Mouse (Mus musculus): ENCODE results near the gene Hcrtr1. TPM values are rescaled to one million over a fixed set of nuclear protein-coding genes. Genes with fewer than 3 reads are reported as not detected.

The Hcrtr1 gene
- polyA plus RNA-seq, 1 experiment from 2014 or later = 0.28 TPM

DNA sequence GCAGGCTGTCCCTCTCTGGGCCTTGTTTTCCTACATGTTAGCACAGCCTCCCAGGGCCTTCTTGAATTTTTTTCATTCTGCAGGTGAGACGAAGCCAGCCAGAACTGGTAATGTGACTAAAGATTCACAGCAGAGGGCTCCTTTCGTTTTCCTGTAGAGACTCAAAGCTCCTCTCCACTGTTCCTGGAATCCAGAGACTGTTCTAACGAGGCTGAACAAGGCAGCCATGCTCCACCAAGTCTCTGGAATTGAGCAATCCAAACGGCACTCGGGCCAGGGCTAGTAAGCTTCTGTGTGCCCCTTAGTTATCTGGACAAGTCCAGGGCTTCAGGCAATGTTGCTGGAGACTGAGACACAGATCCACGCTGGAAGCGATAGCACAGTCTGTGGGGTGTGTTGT, 38.4 kb upstream of the Hcrtr1 start:
- 56% methylated on average over 7 of the region's 7 CpGs for WGBS
- Histone ChIP-seq H3K4me2 (ENCODE audit: low read depth, low read length, severe bottlenecking) (no peak overlapping the region), H3K9me3 (ENCODE audit: control insufficient read depth, low read length) (no peaks in the 10 kb centered on the region), H3K27me3 (ENCODE audit: control insufficient read depth, insufficient read depth, low read length) (peaks cover 21% of the 10 kb centered on the region), H3K4me3 (ENCODE audit: low read depth, low read length) (no peak overlapping the region), H3K36me3 (ENCODE audit: control insufficient read depth, insufficient read depth, low read length) (no peaks in the 10 kb centered on the region), H3K4me1 (replicated peaks; ENCODE audit: control insufficient read depth, insufficient read depth, low read length) (peaks cover 15% of the 10 kb centered on the region; the same call in 1 of the 2 replicates), H3K9ac (ENCODE audit: low read length) (no peak overlapping the region), H3K27ac (ENCODE audit: low read depth, low read length) (no peak overlapping the region)
- no peak for DNase-seq (ENCODE audit: low spot score)
- no peak for ATAC-seq (replicated peaks; ENCODE audit: low FRiP score)

DNA sequence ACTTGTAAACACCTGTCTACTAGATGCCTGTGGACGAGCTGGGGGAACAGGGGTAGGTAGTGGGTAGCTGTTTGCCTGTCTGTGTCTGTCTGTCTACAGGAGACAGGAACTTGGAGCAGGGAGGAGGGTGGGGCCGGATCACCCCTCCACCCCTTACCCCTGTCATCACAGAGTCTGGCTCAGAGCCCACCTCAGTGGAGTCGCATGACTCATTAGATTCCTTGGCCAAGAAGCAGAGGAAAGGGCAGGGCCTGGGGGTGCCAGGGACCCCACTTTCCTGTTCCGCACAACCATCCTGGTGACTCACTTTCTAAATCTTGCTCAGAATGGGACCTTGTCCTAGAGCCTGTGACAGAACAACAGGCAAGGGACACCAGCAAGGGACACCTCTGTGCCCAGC, 37.9 kb upstream of the Hcrtr1 start:
- DNase-seq (ENCODE audit: low spot score) (no peak), ATAC-seq (replicated peaks; ENCODE audit: low FRiP score) (no peak)
- no peak overlapping the region for H3K4me3 ChIP-seq (ENCODE audit: low read depth, low read length)
- WGBS = 77% methylated on average over 4 of the region's 4 CpGs
- no peak overlapping the region for H3K27ac ChIP-seq (ENCODE audit: low read depth, low read length)
- H3K36me3 ChIP-seq (ENCODE audit: control insufficient read depth, insufficient read depth, low read length) = no peaks in the 10 kb centered on the region
- peaks cover 15% of the 10 kb centered on the region; the same call in 1 of the 2 replicates for H3K4me1 ChIP-seq (replicated peaks; ENCODE audit: control insufficient read depth, insufficient read depth, low read length)
- peaks cover 21% of the 10 kb centered on the region for H3K27me3 ChIP-seq (ENCODE audit: control insufficient read depth, insufficient read depth, low read length)
- H3K9ac ChIP-seq (ENCODE audit: low read length) = no peak overlapping the region
- no peaks in the 10 kb centered on the region for H3K9me3 ChIP-seq (ENCODE audit: control insufficient read depth, low read length)
- H3K4me2 ChIP-seq (ENCODE audit: low read depth, low read length, severe bottlenecking) = no peak overlapping the region

DNA sequence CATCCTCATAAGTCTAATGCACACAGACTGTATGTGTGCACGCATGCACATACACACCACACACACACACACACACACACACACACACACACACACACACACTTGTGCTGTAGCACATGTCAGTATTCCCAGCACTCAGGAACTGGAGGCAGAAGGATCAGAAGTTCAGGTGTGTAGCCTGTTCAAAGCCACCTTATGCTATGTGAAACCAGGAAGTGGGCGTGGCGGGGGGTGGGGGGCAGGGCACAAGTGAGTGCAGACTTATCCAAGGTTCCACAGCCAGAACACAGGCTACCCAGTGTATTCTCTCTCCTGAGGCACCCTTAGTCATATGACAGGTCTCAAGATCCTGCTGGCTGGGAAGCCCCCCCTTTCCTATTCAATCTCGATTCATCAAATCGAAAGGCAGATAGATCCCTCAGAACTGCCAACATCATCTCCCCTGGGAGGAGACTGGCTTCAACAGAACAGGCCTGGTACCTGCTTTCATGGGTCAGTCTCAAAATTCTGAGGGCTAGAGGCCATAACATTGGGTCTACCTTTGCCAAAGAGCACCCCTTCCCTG, 37.1 kb upstream of the Hcrtr1 start:
- DNase-seq (ENCODE audit: low spot score) = no peak
- 83% methylated on average over 5 of the region's 5 CpGs for WGBS
- no peaks in the 10 kb centered on the region for H3K36me3 ChIP-seq (ENCODE audit: control insufficient read depth, insufficient read depth, low read length)
- no peak overlapping the region for H3K9ac ChIP-seq (ENCODE audit: low read length)
- no peak overlapping the region for H3K27ac ChIP-seq (ENCODE audit: low read depth, low read length)
- ATAC-seq (replicated peaks; ENCODE audit: low FRiP score) = no peak
- no peaks in the 10 kb centered on the region for H3K9me3 ChIP-seq (ENCODE audit: control insufficient read depth, low read length)
- no peak overlapping the region for H3K4me3 ChIP-seq (ENCODE audit: low read depth, low read length)
- H3K27me3 ChIP-seq (ENCODE audit: control insufficient read depth, insufficient read depth, low read length) = peaks cover 21% of the 10 kb centered on the region
- no peak overlapping the region for H3K4me2 ChIP-seq (ENCODE audit: low read depth, low read length, severe bottlenecking)
- H3K4me1 ChIP-seq (replicated peaks; ENCODE audit: control insufficient read depth, insufficient read depth, low read length) = peaks cover 15% of the 10 kb centered on the region; the same call in 1 of the 2 replicates

DNA sequence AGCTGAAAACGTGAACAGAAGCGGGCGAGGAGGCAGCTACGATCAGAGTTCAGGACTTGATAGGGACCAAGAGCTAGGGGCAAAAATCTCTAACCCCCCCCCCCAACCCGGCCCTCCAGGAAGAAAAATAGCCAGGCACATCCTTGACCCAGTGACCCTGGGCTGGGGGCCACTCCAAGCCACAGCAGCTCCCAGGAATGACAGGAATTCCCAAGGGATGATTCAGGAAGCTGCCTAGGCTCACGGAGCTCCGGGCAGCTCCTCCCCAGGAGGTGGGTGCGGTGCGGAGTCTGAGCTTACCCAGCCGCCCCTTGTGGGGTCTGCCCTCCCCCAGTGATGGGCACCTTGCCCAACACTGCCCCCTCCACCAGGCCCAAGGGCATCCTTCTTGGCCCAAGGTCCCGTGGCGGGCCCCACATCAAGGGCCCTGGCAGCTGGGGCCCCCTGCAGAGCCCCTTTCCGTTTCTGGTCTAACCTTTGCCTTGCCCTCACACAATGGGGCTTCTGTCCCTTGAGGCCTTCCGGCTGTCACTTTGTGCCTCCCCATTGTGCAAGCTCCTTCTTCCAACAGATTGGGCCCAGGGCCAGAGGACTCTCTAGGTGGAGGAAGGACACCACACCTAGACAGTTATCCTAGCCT, 36.0 kb upstream of the Hcrtr1 start, which contains the start of gene Tinagl1:
Gene Tinagl1, minus strand, starts transcription at position 51 of the 640 bp plus-strand sequence.
- H3K4me3 ChIP-seq (ENCODE audit: low read depth, low read length) = peak within 1 kb of the TSS; percentile 16
- peak within 1 kb of the TSS; percentile 48 for H3K4me2 ChIP-seq (ENCODE audit: low read depth, low read length, severe bottlenecking)
- no peaks in the 10 kb centered on the region for H3K36me3 ChIP-seq (ENCODE audit: control insufficient read depth, insufficient read depth, low read length)
- H3K27me3 ChIP-seq (ENCODE audit: control insufficient read depth, insufficient read depth, low read length) = peaks cover 21% of the 10 kb centered on the region
- H3K27ac ChIP-seq (ENCODE audit: low read depth, low read length) = no peak within 1 kb of the TSS
- peaks cover 15% of the 10 kb centered on the region; the same call in 1 of the 2 replicates for H3K4me1 ChIP-seq (replicated peaks; ENCODE audit: control insufficient read depth, insufficient read depth, low read length)
- no peak for ATAC-seq (replicated peaks; ENCODE audit: low FRiP score)
- H3K9ac ChIP-seq (ENCODE audit: low read length) = peak within 1 kb of the TSS; percentile 27; the same call in 1 of the 2 replicates
- no peaks in the 10 kb centered on the region for H3K9me3 ChIP-seq (ENCODE audit: control insufficient read depth, low read length)
- WGBS = 2% methylated on average over 14 of the region's 14 CpGs
- no peak for DNase-seq (ENCODE audit: low spot score)

DNA sequence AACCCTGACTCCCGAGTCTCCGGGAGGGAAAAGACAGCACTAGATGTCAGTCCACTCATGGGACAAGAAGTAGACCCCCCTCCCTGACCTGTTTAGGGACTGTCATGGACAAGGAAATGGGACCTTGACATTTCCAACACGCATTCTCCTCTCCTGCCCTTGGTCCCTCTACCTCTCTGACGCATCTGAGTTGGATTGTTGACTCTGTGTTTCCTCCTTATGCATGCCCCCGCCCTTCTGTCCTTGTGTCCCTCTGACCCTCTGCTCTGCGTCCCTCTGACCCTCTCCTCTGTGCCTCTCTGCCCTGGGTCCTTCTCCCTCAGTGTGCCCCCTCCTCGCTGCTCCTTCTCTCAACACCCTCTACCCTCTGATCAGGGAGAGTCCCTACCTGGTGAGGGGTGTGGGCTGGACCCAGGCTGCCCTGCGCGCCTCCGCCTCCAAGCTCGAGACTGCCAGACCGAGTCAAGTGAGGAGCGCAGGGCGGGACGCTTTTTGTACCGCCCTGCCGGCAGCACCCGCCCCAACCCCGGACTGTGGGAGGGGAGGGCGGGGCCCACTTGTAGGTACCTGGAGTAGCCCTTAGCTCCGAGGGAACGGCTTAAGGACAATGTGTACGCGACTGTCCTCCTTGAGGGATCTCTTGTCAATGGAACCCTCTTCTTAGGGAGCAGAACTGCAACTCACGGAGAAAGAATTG, 35.3 kb upstream of the Hcrtr1 start:
- Histone ChIP-seq H3K27ac (ENCODE audit: low read depth, low read length) (no peak overlapping the region), H3K4me1 (replicated peaks; ENCODE audit: control insufficient read depth, insufficient read depth, low read length) (peaks cover 15% of the 10 kb centered on the region; the same call in 1 of the 2 replicates), H3K9me3 (ENCODE audit: control insufficient read depth, low read length) (no peaks in the 10 kb centered on the region), H3K4me2 (ENCODE audit: low read depth, low read length, severe bottlenecking) (peak overlapping the region; percentile 48), H3K36me3 (ENCODE audit: control insufficient read depth, insufficient read depth, low read length) (no peaks in the 10 kb centered on the region), H3K4me3 (ENCODE audit: low read depth, low read length) (peak overlapping the region; percentile 16), H3K9ac (ENCODE audit: low read length) (peak overlapping the region; percentile 27; the same call in 1 of the 2 replicates), H3K27me3 (ENCODE audit: control insufficient read depth, insufficient read depth, low read length) (peaks cover 21% of the 10 kb centered on the region)
- no peak for DNase-seq (ENCODE audit: low spot score)
- WGBS = 5% methylated on average over 25 of the region's 25 CpGs
- ATAC-seq (replicated peaks; ENCODE audit: low FRiP score) = peak; percentile 39

DNA sequence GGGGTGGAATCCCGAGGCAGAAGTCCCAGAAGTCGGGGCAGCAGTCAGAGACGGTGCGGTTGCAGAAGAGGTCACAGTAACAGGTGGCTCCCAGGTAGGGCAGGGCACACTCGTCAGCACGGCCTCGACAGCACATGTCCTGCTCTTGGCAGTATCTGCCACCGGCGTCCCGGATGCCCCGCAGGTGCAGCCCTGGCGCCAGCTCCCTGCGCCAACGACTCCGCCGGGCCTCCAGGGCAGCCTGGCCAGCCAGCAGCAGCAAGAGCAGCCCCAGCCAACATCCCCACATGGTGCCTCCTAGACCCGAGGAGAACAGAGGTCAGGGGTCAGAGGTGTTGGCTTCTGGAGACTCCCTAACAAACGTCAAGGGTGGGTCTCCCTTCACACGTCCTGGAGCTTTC, 34.8 kb upstream of the Hcrtr1 start:
- H3K27ac ChIP-seq (ENCODE audit: low read depth, low read length) = no peak overlapping the region
- no peak overlapping the region for H3K4me3 ChIP-seq (ENCODE audit: low read depth, low read length)
- H3K27me3 ChIP-seq (ENCODE audit: control insufficient read depth, insufficient read depth, low read length) = peaks cover 21% of the 10 kb centered on the region
- no peak overlapping the region for H3K9ac ChIP-seq (ENCODE audit: low read length)
- H3K4me2 ChIP-seq (ENCODE audit: low read depth, low read length, severe bottlenecking) = no peak overlapping the region
- DNase-seq (ENCODE audit: low spot score) = no peak
- peaks cover 15% of the 10 kb centered on the region; the same call in 1 of the 2 replicates for H3K4me1 ChIP-seq (replicated peaks; ENCODE audit: control insufficient read depth, insufficient read depth, low read length)
- WGBS = 47% methylated on average over 19 of the region's 19 CpGs
- no peaks in the 10 kb centered on the region for H3K9me3 ChIP-seq (ENCODE audit: control insufficient read depth, low read length)
- ATAC-seq (replicated peaks; ENCODE audit: low FRiP score) = no peak
- no peaks in the 10 kb centered on the region for H3K36me3 ChIP-seq (ENCODE audit: control insufficient read depth, insufficient read depth, low read length)

DNA sequence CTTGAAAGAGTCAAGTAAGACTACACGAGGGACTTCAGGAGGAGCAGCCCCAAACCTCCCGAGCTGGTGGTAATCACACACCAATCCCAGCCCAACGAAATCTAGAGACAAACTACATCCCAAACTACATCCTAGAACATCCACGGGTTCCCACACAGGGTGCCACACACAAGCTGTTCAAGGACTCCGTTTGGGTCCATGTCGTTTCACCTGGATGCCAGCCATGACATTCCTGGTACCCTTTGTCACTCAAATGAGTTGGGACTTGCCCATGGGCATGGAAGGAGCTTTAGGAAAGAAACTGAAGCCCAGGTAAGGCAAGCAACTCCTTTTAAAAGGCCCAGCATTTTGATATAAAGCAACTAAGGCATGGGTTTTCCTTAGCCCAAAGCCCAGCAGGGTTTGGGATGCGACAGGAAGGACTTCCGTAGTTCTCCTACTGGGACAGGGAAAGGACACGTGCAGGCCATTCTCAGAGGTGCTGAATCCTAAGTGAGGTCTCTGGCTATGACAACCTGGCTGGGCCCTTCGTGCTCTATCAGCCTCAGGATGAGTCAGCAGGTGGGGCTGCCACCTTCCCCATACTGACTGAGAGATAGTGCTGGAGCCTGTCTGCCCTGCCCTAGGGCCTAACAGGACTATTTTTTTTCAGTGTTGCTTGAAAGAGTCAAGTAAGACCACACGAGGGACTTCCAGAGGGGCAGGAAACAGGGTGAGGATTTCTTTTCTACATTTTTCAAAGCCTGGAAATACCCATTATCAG, 34.1 kb upstream of the Hcrtr1 start:
- H3K36me3 ChIP-seq (ENCODE audit: control insufficient read depth, insufficient read depth, low read length) = no peaks in the 10 kb centered on the region
- no peak for DNase-seq (ENCODE audit: low spot score)
- H3K4me1 ChIP-seq (replicated peaks; ENCODE audit: control insufficient read depth, insufficient read depth, low read length) = peaks cover 15% of the 10 kb centered on the region; the same call in 1 of the 2 replicates
- H3K4me2 ChIP-seq (ENCODE audit: low read depth, low read length, severe bottlenecking) = no peak overlapping the region
- 76% methylated on average over 11 of the region's 11 CpGs for WGBS
- H3K9ac ChIP-seq (ENCODE audit: low read length) = no peak overlapping the region
- no peak overlapping the region for H3K27ac ChIP-seq (ENCODE audit: low read depth, low read length)
- no peaks in the 10 kb centered on the region for H3K9me3 ChIP-seq (ENCODE audit: control insufficient read depth, low read length)
- peaks cover 21% of the 10 kb centered on the region for H3K27me3 ChIP-seq (ENCODE audit: control insufficient read depth, insufficient read depth, low read length)
- H3K4me3 ChIP-seq (ENCODE audit: low read depth, low read length) = no peak overlapping the region
- ATAC-seq (replicated peaks; ENCODE audit: low FRiP score) = no peak

Measured in forebrain, embryonic 11.5 days (tissue).